Mouse (Mus musculus) brain, embryonic 14.5 days (tissue): Measurements from ENCODE around the gene Lmtk2. TPM values are rescaled to one million over a fixed set of nuclear protein-coding genes. Genes with fewer than 3 reads are reported as not detected.

Experiments used
- DNase-seq: peaks from one replicate; pipeline ENCODE4 v3.0.0-alpha.2; 2011; ENCODE audit warnings: low read depth
- CTCF ChIP-seq: fragments of 200-500 bp; IDR thresholded peaks from 2 replicates; pipeline ENCODE4 v1.5.1; 2012; ENCODE audit warnings: inconsistent platforms, mild to moderate bottlenecking, moderate library complexity, borderline replicate concordance; ENCODE audit not compliant: insufficient read depth, insufficient read length; ENCODE audit errors: extremely low read depth
- POLR2A ChIP-seq: fragments of 200-500 bp; IDR thresholded peaks from 2 replicates; pipeline ENCODE4 v1.6.1; 2012; ENCODE audit warnings: mild to moderate bottlenecking, inconsistent platforms, borderline replicate concordance; ENCODE audit not compliant: poor library complexity, insufficient read depth, insufficient read length, severe bottlenecking; ENCODE audit errors: extremely low read depth
- polyA plus RNA-seq: library from polyadenylated mRNA; depleted of rRNA; stranded (reverse); fragments of >200 nt; gene quantifications from 2 replicates; pipeline ENCODE4 v1.2.3, GENCODE M21; 2012

Lmtk2 gene
- polyA plus RNA-seq, 1 experiment = 24.8 TPM

DNA sequence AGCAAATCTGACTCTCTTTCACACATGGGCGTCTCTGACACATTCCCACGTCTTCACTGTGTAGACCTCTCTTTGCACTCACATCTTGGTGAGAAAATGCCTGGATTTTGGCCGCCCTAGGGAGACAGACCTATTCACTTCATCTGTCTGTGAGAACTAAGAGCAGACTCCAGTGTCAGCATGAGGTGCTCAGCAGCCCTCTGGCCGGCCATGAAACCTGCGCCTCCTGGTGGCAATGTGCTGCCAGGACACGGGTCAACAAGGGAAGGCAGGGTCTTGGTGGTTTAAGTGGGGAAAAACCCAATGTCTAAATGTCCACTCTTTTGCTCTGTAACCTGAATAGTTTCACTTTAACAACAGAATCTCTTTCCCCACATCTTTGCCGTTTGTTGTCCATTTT is 114.2 kb downstream of the Lmtk2 start:
- TF ChIP-seq CTCF = peak; percentile 88
- TF ChIP-seq POLR2A = no peak
- peak; percentile 56 for DNase-seq

DNA sequence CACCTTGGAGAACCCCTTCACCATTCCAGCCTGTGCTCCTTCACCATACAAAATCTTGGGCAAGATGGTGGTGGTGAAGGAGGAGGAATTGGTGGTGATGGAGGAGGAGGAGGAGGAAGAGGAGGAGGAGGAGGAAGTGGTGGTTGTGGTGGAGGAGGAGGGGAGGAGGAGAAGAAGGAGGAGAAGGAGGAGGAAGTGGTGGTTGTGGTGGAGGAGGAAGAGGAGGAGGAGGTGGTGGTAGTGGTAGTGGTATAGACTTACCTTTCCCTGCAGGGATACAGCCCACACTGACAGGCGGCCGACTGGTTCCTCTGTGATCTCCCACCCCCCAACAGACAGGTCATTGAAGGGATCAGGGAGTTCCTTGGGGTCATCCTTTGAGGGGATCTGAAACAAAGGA is 115.8 kb downstream of the Lmtk2 start:
- TF ChIP-seq POLR2A = no peak
- TF ChIP-seq CTCF = no peak
- DNase-seq = no peak

DNA sequence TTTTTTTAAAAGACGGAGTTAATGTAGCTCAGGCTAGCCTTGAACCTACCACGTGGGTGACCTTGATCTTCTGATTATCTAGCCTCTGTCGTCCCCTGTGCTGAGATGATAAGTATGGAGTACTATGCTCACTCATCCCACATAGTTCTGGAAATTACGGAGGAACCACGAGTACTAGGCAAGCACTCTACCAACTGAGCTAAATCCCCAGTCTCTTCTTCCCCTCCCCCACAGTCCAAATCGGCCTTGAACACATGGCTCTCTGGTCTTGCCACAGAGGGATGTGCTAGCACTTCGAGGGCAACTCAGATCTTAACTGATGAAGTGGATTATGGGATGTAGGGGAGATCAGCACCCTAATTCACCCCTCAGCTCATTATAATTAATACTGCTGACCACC is 117.8 kb downstream of the Lmtk2 start:
- TF ChIP-seq CTCF = no peak
- TF ChIP-seq POLR2A = no peak
- no peak for DNase-seq

DNA sequence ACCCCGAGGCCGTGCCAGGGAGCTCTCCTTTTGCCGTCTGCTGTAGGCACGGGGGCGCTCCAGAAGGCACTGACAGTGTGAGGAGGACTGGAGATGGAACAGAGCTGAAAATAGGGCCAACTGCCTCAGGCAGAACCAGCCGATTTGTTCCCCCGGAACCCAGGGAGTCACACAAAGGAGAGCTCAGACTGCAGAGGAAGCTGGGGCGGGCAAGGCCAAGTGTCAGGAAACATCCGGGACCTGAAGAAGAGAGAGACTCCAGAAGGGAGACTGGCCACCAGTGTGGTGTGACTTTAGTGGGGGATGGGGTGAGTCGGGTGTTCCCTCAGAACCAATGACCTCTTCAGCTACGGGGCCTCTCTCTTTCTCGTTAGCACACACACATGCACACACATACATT is 119.1 kb downstream of the Lmtk2 start:
- DNase-seq = no peak
- no peak for TF ChIP-seq CTCF
- TF ChIP-seq POLR2A = no peak

DNA sequence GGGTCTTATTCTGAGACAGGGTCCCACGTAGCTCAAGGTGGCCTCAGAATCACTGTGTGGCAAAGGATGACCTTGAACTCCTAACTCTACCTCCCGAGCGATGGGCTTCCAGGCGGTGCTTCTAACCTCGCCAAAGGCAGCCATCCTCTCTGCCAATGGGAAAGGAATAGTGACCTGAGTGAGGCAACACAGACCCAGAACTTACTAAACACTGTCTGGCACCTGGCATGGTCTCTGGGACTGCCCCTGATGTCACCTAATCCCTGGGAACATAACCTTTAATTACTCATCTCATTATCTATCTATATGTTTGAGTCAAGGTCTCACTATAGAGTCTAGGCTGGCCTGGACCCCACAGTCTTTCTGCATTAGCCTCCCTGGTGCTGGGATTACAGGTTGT is 119.7 kb downstream of the Lmtk2 start:
- DNase-seq = no peak
- TF ChIP-seq CTCF = no peak
- no peak for TF ChIP-seq POLR2A

DNA sequence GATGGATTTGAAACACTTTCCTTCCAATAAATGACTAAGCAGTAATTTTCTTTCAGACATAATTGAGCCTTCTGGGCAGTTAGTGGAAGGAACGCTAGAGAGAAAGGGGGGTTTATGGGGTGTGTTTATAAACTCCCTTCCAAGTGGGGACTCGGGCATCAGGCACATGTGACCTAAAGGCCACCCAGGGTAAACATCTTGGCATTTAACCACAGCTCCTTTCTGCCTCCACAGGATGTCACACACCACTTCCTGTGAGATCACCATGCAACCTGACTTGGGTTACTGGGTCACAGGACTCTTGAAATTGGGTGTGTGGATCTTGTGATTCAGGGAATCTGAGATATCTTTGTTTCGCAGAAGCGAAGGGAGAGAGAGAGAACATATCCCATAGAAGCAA is 121.1 kb downstream of the Lmtk2 start:
- DNase-seq = no peak
- TF ChIP-seq CTCF = no peak
- no peak for TF ChIP-seq POLR2A

DNA sequence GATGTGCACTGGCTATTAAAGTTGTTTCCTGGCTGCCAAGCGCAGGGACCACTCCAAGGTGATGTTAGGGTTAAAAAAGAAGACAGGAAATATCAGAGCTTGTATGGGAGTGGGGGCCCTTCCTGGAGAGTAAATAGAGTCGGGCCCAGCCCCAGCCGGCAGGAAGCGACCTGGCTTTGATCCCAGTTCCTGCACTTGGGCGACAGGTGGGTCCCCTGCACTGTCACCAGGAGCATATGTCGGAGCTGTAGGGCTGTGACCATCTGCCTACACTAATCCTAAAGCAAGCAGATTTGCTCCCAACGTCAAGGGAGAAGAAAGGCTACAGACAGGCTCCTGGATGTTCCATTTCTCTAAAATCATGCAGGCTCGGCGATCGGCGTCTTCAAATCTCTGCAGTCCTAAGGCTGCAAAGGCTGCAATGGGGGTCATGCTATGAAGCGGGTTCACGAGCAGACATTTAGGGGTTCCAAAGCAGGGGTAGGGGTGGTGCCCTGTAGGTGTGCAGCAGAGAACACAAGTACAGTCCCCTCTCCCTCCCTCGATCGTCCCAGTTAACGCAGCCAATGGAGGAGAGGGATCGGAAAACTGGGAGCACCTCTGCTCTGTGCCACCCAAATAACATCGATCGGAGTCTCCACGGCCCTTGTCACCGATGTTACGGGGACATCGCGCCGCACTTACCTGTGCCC is 122.7 kb downstream of the Lmtk2 start:
- no peak for TF ChIP-seq POLR2A
- TF ChIP-seq CTCF = no peak
- DNase-seq = peak; percentile 67

DNA sequence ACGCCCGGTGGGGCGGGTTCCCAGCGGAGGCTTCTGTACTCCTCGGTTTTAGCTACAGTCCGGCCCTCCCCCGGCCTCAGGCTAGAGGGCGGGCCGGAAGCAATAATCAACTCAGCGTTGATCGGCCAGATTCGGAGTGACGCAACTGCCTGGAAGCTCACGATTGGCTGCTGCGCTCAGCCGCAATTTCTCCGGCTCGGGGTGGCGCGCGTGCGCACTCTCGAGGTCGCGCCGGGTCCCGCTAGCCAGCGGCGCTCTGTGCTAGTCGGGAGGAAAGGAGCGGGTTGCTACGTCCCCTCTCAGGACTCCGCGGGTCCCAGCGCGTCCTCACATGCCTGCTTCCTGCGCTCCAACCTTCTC is 123.2 kb downstream of the Lmtk2 start, which contains the start of gene Tecpr1:
Tecpr1 (minus strand) TSS at position 113 of the 360 bp plus-strand sequence.
- peak; percentile 98 for DNase-seq
- TF ChIP-seq CTCF (no peak), POLR2A (peak; percentile 89)

DNA sequence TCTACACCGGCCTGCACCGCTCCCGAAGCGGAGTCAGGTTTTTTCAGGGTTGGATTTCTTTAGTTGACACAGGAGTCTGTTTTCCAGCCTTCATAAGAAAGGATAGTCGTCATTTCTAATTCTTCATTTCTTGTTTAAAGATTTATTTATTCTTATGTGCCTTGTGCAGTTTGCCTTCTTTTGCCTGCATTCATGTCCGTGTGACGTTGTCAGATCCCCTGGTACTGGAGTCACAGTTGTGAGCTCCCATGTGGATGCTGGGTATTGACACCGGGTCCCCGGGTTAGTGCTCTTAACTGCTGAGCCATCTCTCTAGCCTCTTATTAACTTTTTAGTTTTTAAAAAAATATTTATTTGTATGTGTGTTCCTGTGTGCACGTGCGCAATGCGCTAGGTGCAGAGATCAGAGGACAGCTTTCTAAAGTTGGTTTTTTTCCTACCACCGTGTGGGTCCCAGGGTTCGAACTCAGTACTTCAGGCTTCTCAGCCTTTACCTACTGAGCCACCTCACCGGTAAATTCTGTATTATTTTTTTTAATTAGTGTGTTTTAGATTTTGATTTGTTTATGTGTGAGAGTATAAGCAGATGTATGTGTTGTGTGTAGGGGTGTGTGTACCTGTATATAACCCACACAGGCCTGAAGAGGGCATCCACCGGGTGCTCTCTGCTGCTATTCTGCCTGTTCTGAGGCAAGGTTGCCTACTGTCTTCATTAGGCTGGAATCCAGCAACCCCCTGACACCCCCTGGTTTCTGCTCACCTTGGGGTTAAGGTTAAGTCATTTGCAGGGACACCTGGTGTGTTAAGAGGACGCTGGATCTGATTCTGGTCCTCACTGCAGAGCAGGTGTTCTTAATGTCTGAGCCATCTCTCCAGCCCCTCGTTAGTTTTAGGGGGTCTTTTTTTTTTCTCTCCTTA is 123.9 kb downstream of the Lmtk2 start:
- DNase-seq = no peak
- TF ChIP-seq CTCF (no peak), POLR2A (no peak)

DNA sequence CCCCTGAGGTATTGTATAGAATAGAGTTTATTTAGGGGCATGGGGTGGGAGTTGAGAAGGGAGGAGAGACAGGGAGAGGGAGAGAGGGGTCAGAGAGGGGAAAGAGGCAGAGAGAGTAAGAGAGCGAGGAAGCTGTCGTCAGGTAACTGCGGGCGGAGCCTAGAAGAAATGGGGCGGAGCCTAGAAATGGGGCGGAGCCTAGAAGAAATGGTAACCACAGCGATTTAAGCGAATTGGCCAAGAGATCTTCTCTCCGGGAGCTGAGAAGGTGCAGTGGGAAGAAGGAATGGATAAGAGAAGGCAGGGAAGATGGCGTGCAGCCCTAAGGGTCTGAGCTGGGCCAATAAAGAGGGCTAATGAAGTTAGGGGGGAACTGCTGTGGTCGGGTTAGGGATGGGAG is 126.0 kb downstream of the Lmtk2 start:
- no peak for TF ChIP-seq POLR2A
- no peak for TF ChIP-seq CTCF

DNA sequence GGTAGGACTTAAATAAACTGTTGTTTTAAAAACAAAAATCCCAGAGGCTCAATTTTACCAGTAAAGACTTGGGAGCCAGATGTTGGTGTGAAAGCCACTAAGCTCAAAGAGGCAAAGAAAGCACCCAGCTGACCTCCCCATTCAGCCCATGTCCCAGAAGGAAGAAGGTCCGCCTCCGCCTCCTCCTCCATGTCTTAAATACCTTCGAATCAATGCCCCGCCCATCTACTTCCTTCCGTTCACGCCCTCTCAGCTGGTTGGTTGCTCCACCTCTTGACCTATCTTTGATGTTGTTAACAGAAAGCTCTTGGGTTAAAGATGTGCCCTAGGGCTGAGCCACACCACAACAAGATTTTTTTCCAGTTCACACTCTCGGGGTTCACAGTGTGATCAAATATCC is 130.0 kb downstream of the Lmtk2 start:
- TF ChIP-seq POLR2A (no peak), CTCF (no peak)
- DNase-seq = no peak

More for the DNA sequence above, 126.0 kb downstream of the Lmtk2 start:
- DNase-seq = no peak
